Mouse (Mus musculus) heart, postnatal 10 days (tissue): Measurements from ENCODE around the gene Rtn4. TPM values are rescaled to one million over a fixed set of nuclear protein-coding genes. Genes with fewer than 3 reads are reported as not detected.

ENCODE experiments used
- DNase-seq, 2 experiments: peaks; one replicate each; pipeline ENCODE4 v3.0.0; 2021
- intact Hi-C: fragments of 180-260 bp; cut with DNase I; formaldehyde crosslinking; loops from one replicate; pipeline ENCODE4 v1.15.1; 2025
- total RNA-seq, 2 experiments: library from RNA; stranded (reverse); gene quantifications; 2 replicates each; pipeline ENCODE4 v1.2.3; 2021

Rtn4 gene
- total RNA-seq, 2 experiments from 2014 or later: 186 to 197 TPM

GRCm38 (mm10) chr11:29790796-29791195, 98.0 kb downstream of the Rtn4 start:
- intact Hi-C loops: no loop called here
- no peak for DNase-seq

Other genes starting within 250 kb of the Rtn4 start
- gene Prorsd1, start 177.9 kb upstream of the Rtn4 start, total RNA-seq: 10 to 100 TPM; 18.0 to 18.2 TPM
- 10 to 100 TPM; 50.2 to 53.4 TPM for gene Mtif2, start 166.5 kb upstream of the Rtn4 start, total RNA-seq
- not detected for gene Clhc1, start 145.0 kb upstream of the Rtn4 start, total RNA-seq
- gene Rps27a, start 144.8 kb upstream of the Rtn4 start, total RNA-seq: 100 to 1,000 TPM; 627 to 630 TPM
- gene 4931440F15Rik, start 132.7 kb downstream of the Rtn4 start, total RNA-seq: 1 to 10 TPM; 1.5 to 1.8 TPM